Mouse (Mus musculus) CD8-positive naive resting alpha-beta T cell, adult 2 months (primary cell): Measurements from ENCODE around the gene Slc1a1.

Source experiments
- DNase-seq, 2 experiments: peaks; one replicate each; pipeline ENCODE4 v3.0.0; 2022; ENCODE audit warnings: low read depth in 2 of 2, low spot score in 2 of 2

Gene Slc1a1

DNA sequence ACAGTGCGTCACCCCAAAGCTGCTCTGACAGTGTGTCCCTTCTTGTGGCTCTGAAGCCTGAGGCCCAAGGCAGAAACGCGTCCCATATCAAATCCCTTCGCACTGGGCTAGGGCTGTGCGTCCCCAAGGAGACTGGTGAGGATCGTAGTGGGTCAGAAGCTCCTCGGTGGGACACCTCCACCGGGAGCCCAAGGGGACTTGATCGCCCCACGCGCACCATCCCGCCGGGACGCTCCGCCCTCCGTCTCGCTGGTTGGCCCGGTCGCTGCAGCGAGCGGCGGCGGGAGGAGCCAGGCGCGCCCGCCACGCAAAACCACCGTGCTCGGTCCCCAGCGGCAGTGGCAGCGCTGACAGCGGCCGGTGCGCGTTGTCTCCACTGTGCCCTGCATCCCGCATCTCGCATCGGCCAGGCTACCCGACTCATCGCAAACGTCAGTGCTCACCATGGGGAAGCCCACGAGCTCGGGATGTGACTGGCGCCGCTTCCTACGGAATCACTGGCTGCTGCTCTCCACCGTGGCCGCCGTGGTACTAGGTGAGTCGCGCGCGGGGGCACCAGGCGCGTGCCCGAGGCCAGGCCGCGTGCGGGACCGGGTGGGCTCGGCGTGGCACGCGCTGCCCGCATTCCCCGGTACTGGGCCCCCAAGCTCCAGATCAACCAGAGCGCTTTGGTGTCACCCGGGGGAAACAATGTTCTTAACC, at the start of gene Slc1a1:
Slc1a1 (plus strand) TSS at position 252 of the 702 bp plus-strand sequence.
- no peak for DNase-seq

DNA sequence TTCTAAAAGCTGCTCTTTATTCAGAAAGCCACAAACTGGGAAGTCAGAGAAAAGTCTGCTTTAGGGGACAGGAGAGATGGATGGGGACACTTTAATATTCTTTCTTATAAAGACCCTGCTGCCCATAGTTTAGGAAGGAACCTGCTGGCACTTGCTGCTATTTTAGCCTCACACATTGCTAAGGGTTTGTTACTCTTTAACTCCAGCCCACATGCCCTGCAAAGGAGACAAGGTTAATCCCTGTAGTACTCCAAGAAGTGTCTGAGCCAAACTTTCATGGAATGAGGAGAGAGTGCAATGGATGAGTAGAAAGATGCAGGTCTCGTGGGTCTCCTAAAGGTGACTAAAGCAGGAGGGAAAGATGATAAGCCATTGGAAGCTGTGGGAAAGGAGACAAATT, 44.7 kb upstream of the Slc1a1 start:
- no peak for DNase-seq

DNA sequence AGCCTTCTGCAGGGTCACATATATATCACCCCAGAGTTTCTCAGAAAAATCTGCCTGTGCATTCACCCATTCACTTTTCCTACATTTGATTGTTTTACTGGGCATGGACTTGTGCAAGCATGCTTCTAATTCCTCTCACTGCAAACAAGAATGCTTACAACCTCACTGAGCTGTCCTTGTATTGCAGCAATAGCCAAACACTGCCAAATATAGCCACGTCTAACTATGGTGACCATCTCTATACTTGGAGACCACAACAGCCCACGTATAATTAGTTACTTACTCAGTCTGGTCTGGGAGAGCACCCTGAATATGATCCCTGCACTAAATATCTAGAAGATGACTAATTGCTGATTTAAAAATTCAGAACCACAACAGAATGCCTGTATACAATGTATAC, 41.5 kb upstream of the Slc1a1 start:
- DNase-seq, result no peak

- DNase-seq, result no peak
Measured at GRCm38 (mm10) chr19:28796146-28796848, 38.6 kb upstream of the Slc1a1 start.

- DNase-seq, result no peak
Measured at GRCm38 (mm10) chr19:28796966-28797365, 37.9 kb upstream of the Slc1a1 start.

DNA sequence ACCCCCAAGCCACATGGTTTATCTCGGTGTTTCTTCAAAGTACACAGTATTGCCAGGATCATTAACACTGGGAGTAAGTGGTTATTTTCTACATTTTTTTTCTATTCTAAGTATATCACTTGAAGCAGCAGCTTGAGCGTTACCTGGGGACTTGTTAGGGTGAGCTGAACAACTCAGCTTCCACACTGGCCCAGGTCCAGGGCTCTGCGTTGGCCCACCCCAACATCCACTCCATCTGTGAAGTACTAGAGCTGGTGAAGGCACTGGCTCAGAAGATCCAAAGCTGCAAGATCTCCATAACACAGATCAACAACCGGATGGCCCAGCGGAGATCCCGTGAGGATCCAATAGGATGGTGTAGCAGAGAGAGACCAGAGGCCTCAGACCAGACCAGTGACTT, 37.2 kb upstream of the Slc1a1 start:
- no peak for DNase-seq

DNA sequence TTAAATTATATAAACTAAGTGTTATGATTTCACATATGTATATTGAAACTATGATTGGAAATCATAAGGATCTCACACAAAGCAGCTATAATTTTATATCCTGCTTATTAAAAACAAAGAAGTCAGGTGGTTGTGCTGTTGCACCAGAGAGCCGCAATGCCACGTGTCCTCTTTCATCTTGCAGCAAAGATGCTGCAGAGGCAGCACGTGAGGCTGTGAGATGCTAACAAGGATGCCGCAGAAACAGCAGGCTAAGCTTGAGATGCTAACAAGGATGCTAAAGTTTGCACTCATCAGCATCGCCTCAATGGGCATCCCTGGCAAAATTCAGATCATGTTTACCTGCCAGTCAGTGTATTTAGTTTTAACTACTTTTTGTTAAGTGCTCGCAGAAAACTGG, 34.4 kb upstream of the Slc1a1 start:
- DNase-seq, result no peak

GRCm38 (mm10) chr19:28806276-28806675, 28.6 kb upstream of the Slc1a1 start:
- no peak for DNase-seq

GRCm38 (mm10) chr19:28806821-28807496, 27.9 kb upstream of the Slc1a1 start:
- DNase-seq, result no peak

DNA sequence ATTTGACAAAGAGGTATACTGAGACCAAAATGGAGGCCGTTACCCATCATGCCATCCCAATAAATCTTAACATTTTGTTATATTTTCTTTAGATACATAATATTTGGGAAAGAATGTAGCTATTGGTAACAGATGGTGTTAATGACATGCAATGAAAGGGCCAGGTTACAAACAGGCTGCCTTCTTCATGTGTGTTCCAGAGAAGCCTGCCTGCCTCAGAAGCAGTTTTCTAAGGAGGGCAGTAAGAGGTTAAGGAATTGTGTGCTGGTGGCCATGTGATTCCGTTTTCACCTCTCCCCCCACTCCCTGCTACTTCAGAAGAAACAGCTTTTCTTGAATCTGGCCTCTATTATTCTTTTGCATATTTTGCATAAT, 27.4 kb upstream of the Slc1a1 start:
- DNase-seq, result no peak

DNA sequence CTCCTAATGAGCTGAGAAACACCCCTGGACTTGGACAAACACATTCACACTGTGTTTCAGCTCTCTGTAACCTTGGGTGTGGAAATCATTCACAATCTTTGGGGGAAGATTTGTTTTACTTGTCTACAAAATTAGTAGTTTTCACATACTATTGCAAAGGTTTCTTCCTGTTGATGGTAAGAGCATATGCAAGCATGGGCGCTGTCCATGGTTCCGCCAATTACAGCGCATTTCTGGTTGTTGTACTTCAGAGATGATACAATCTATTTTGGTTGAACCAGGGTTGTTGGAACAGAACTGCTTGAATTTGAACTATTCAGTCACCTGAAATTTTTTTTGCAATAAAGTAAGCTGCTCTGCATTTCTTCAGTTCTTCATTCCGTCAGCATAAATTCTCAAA, 16.6 kb upstream of the Slc1a1 start:
- DNase-seq, result no peak

GRCm38 (mm10) chr19:28827697-28828328, 7.0 kb upstream of the Slc1a1 start:
- no peak for DNase-seq

- no peak for DNase-seq
Measured at GRCm38 (mm10) chr19:28831324-28831723, 3.5 kb upstream of the Slc1a1 start.

DNA sequence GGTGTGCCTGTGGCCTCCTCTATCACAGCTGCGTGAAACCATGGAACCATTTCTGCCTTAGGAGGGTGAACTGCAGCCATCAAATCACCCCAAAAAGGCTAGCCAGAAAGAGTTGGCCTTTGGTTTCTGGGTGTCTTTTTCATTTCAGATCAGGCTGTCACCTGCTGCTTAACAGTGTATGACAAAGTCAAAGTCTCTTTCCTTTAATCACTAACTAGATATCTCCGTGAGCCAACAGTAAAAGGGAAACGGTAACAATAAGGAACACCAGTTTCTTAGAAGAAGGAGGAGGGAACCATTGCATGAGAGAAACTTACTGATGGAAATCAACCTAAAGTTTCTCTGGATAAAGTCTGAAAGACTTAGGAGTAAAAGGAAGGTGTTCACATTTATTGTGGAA, 2.2 kb upstream of the Slc1a1 start:
- DNase-seq, result no peak

- no peak for DNase-seq
Measured at GRCm38 (mm10) chr19:28834388-28834787, 461 bp upstream of the Slc1a1 start.

GRCm38 (mm10) chr19:28835500-28835864, 633 bp downstream of the Slc1a1 start:
- DNase-seq, result no peak

- DNase-seq, result no peak
Measured at GRCm38 (mm10) chr19:28836116-28836515, 1.3 kb downstream of the Slc1a1 start.

DNA sequence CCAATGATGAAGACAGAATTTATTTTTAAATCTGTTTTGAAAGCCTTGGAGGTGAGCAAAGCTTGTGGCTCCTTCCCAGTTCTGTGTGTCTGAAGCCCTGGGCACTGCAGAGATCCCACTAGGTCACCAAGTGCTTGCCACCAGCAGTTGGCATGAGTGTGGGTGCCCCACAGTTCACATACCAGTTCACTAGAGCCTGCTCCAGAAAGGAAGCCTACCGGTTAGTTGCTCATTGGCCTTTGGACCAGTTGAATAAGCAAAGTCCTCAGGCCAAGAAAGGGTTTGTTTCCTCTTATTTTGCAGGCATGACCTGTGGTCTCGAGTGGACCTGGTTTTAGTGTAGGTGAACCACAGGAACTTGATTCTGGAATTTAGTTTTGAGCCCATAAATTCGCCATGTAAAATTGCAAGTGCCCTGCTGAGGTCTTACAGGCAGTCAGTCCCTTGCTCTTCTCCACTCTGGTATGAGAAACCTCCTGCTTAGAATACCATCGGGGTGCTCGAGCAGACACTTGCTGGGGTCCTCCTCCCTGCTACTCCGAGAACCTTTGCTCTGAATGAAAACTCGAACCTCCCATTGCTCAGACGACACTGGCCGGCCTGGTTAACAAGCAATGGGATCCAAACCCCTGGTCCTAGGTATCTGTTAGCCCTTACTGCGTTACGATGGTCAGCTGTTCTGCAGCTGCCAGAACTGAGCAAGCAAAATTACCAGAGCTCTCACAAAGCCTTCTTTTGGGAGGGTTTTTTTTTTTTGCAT, 2.0 kb downstream of the Slc1a1 start:
- DNase-seq, result no peak

- no peak for DNase-seq
Measured at GRCm38 (mm10) chr19:28838796-28839195, 3.9 kb downstream of the Slc1a1 start.

DNA sequence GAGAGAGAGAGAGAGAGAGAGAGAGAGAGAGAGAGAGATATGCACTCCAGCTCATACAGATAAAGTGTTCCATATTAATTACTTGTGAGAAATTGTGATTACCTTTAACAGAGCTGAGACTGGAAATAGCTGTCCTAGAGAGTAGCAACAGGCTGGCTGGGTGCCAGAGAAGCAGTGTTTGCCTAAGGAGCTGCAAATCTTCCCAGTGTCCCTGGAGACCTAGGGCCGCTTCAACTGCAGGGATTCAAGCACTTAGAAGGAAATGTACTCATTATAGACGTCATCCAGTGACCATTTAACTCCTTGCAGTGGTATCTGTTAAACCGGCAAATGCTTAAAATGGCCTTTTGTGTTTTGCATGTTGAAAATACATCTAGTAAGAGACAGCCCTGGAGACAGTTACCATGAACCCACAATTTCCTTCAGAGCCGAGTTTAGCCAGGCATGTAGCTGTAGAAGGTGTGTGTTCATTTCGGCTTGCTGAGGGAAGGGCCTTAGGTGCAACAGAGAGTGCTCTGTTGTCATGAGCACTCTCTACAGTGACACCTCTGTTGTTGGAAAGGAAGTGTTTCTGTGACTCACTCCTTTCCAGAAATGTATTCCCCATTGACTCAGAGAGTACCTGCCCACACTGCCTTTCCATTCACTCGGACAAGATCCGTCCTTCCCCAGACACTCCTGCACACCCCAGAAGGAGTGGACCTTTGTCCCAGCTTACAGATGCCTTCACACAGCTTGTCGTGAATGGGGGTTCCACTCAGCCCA, 10.3 kb downstream of the Slc1a1 start:
- no peak for DNase-seq
